Mouse (Mus musculus): ENCODE data around the gene Nlrc5.

Gene Nlrc5

DNA sequence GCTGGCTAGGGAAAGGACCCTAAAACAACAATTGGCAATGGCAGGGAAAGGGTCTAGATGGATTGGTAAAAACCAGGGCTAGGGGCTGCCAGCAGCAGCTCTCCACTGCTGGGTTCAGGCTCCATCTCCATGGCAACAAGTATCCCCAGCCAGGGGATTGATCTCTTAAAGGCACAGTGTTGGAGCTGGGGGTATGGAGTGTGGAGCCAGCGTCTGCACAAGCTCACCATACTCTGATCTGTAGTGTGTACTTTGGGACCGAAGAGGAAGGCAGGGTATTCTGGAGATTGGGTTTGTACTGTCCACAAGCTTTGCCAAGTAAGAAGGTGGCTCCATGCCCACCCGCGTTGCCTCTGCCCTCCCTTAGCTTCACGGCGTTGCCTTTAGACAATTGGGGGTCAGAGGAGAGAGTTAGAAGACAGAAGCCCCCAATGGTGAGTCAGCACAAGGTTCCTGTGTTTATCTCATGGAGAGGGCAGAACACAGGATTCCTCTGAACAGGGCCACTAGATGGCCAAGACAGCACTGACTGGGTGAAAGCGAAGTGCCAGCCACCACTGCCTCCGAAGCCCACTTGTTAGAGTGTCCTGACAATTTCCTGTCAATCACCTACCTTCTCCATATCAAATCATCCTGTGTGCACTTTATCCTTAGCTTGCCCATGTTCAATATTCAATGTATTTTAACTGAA lies 133.1 kb downstream of the Nlrc5 start:
- no peak for DNase-seq (ENCODE audit: low read depth)

DNA sequence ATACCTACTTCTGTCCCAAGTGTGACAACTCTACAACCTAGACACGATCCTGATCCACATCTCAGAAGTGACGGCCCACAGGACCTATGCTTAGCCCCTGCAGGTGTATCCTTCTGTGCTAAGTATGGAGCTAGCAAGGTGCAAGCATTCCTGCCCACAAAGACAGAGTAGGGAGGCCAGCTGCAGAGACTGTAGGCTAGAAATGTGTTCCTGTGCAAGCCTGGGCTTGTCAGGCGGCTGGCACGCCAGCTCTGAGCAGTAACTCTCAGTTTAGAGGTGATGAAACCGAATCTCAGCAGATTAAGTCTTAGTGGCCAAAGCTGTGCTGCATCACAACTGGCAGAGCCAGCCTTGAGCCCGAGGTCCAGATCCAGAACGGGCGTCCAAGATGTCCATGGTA lies 133.9 kb downstream of the Nlrc5 start:
- DNase-seq (ENCODE audit: low read depth) = no peak

DNA sequence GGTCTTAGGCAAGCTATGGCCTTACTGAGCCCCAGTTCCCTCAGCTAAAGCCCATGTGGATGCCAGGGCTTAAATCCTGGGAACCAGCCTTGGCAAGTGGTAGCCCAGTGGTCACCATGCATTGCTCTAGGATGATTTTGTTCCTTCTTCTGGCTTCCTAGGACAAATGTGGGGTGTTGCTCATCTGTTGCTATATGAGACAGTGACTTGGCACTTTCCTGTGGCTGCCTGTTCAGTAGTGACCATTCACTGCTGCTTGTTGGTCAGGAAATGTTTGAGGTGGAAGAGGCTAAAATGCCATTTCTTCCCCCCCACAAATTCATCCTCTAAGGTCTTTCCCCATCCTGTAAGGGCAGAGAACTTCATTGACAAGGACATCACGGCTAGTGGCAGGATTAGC lies 135.3 kb downstream of the Nlrc5 start:
- DNase-seq (ENCODE audit: low read depth) = no peak

DNA sequence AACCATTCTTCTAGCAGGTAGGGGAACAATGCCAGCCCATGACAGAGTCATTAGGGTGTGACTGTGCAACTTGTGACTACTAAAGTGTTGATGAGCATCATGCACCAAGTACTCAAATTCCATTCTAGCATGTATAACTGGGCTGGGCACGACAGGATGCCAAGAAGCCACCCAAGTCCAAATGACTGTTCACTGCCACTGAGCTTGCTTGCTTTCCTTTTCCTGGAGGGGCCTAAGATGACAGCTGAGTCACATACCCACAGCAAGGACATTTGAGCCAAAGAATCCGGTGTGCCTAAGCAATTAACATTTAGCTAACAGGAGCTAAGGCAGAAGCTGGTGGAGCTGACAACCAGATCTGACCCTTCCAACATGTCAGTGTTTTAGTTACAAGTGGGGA lies 137.7 kb downstream of the Nlrc5 start:
- no peak for DNase-seq (ENCODE audit: low read depth)

DNA sequence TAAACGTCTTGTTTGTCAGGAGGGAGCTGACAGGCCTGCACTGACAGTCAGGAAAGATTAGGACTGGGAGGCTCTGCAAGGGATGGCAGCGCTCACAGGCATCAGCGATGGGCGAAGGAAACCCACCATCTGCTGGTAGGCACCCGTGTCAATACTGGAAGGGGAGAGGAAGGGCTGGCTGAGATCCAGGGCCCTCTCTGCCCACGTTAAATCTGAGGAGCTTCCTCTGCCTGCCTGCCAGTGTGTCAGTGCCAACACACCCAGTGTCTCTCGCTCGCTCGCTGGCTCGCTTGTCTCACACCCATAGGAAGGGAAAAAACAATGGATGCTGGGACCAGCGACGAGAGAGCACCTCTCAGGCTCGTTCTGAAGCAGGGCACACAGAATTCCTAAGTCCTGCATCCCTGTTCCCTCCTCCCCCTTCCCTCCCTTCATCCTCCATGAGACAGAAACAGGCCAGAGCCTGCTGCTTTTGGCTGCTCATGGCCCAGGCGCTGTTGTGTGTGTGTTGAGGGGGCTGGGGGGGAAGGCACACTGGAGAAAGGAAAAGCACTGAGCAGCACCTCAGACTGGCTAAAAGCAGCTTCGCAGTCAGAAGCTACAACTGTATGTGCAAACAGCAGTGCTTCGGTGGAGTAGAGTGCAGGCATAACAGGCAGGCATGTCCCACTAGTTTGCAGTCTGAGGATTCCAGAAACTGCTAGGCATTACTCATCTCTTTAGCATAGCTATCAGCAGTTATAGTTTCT lies 140.2 kb downstream of the Nlrc5 start:
- DNase-seq (ENCODE audit: low read depth) = no peak

DNA sequence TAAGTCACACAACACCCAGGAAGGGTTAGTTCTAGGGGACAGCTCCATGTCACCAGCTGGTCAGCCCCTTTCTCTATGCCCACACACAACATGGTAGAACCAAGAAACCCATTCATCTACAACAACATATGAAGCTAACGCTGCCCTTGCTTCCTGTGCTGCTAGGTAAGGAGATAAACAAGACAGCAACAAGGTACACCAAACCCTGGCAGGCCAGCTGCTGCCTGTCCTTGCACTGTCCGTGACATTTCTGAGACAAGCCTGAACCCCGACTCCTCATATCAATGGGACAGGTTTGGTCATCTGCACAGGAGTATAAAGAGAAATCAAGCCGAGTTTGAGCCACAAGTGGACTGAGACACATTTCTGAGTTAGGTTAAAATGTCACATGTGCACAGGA lies 141.0 kb downstream of the Nlrc5 start:
- DNase-seq (ENCODE audit: low read depth) = no peak
